Mouse (Mus musculus) liver, embryonic 13.5 days (tissue): ENCODE results near the gene B230217C12Rik. TPM values are rescaled to one million over a fixed set of nuclear protein-coding genes. Genes with fewer than 3 reads are reported as not detected.

Experiments used
- ATAC-seq: fragments of 200-750 bp; cut with Nextera tagmentation; 2 replicates; pipeline ENCODE4 v1.8.0; 2017; ENCODE audit warnings: low read depth, mild to moderate bottlenecking, moderate number of reproducible peaks, moderate library complexity
- DNase-seq: peaks from one replicate; pipeline ENCODE4 v3.0.0; 2022
- H3K27ac ChIP-seq: fragments of 300-500 bp; sonication (generic); 2 replicates; pipeline ENCODE4 v1.5.1; 2015; ENCODE audit warnings: moderate library complexity, mild to moderate bottlenecking, inconsistent platforms
- H3K27me3 ChIP-seq: fragments of 300-500 bp; sonication (generic); 2 replicates; pipeline ENCODE4 v1.6.1; 2015; ENCODE audit warnings: mild to moderate bottlenecking, inconsistent platforms
- H3K36me3 ChIP-seq: fragments of 300-500 bp; sonication (generic); 2 replicates; pipeline ENCODE4 v1.6.1; 2015; ENCODE audit warnings: mild to moderate bottlenecking, inconsistent platforms
- H3K4me1 ChIP-seq: fragments of 300-500 bp; sonication (generic); replicated peaks from 2 replicates; pipeline ENCODE4 v1.6.1; 2015; ENCODE audit warnings: inconsistent platforms
- H3K4me2 ChIP-seq: fragments of 300-500 bp; sonication (generic); 2 replicates; pipeline ENCODE4 v1.6.1; 2015; ENCODE audit warnings: inconsistent platforms, mild to moderate bottlenecking, moderate library complexity
- H3K4me3 ChIP-seq: fragments of 300-500 bp; sonication (generic); replicated peaks from 2 replicates; pipeline ENCODE4 v1.5.1; 2015; ENCODE audit warnings: mild to moderate bottlenecking, inconsistent platforms
- H3K9ac ChIP-seq: fragments of 300-500 bp; sonication (generic); 2 replicates; pipeline ENCODE4 v1.6.1; 2015; ENCODE audit warnings: mild to moderate bottlenecking, inconsistent platforms
- H3K9me3 ChIP-seq: fragments of 300-500 bp; sonication (generic); replicated peaks from 2 replicates; pipeline ENCODE4 v1.6.1; 2016; ENCODE audit warnings: inconsistent platforms
- WGBS: fragments of 180-500 bp; shearing (Covaris S2); methylation state at CpG from one replicate; pipeline ENCODE4 v1.1.7; 2015; ENCODE audit not compliant: insufficient replicate concordance; 5-methylcytosine and 5-hydroxymethylcytosine counted together
- polyA plus RNA-seq: library from polyadenylated mRNA; unstranded; fragments of >200 nt; fragmentation: Nextera tagmentation; extraction: Ambion mirVana; gene quantifications from 2 replicates; pipeline ENCODE4 v1.2.1, GENCODE M21; 2015

Gene B230217C12Rik
- polyA plus RNA-seq, 1 experiment from 2014 or later: 0.85 TPM

DNA sequence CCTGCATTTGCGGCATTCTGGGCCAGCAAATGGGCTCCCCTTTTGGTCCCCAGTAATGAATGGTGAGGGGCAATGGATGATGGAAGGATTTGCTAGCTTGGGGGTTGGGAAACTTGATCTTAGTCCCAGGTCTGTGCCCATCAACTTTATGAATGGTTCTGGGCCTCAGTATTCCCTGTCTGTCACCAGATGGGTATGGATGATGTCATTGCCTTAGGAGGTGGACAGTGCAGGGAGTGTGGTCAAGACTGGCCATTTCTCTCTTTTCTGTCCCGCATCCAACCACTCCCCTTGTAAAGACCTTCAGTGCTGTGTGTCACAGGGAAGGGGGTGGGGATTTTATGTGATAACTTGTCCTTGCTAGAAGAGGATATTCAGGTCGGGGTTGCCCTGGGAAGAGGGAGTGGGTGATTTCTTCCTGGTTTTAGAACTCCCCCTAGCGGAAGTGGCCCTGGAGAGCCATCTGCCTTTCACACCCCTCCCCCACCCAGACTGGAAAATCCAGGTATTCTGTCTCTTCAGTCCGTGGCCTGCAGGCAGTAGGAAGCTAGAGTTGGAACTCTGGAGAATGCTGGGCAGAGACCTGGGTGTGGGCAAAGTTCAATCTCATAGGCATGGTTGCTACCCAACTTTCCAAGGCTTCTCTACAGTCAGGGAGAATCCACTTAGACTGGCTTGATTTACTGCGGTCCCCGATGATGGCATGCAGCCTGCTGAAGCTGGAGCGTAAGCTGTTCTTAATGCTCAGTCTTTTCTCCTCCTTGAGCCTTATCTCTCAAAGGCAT lies 39.0 kb upstream of the B230217C12Rik start:
- DNase-seq (no peak), ATAC-seq (no peak)
- Histone ChIP-seq H3K9ac (peak overlapping the region; percentile 81), H3K4me3 (peak overlapping the region; percentile 77), H3K27ac (peak overlapping the region; percentile 66), H3K4me2 (peak overlapping the region; percentile 96), H3K36me3 (no peaks in the 10 kb centered on the region), H3K9me3 (no peaks in the 10 kb centered on the region), H3K27me3 (0 out of 2 replicates have a peak, but pooled peaks cover 7% of the 10 kb centered on the region), H3K4me1 (peaks cover 86% of the 10 kb centered on the region)
- WGBS: 30% methylated on average over 8 of the region's 8 CpGs

DNA sequence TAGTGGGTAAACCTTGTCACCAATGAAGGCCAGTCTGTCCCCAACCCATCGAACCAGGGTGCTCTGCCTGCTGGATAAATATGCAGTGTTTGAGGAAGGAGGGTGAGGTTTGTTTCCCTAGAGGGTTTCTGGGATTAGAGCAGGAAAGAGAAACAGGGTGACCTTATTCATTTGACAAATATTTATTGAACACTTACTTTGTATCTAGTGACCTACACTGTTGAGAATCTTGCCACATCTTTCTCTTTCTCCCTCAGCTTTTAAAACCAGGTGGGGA lies 38.4 kb upstream of the B230217C12Rik start:
- Histone ChIP-seq H3K4me2 (peak overlapping the region; percentile 96), H3K9me3 (no peaks in the 10 kb centered on the region), H3K4me1 (peaks cover 88% of the 10 kb centered on the region), H3K36me3 (0 out of 2 replicates have a peak, but pooled peaks cover 4% of the 10 kb centered on the region), H3K4me3 (peak overlapping the region; percentile 77; the same call in 1 of the 2 replicates), H3K27ac (peak overlapping the region; percentile 66), H3K27me3 (0 out of 2 replicates have a peak, but pooled peaks cover 7% of the 10 kb centered on the region), H3K9ac (0 out of 2 replicates have a peak overlapping the region, but pooled peaks have one; percentile 29)
- 20% methylated on average over 1 of the region's 1 CpGs for WGBS
- no peak for DNase-seq
- no peak for ATAC-seq

DNA sequence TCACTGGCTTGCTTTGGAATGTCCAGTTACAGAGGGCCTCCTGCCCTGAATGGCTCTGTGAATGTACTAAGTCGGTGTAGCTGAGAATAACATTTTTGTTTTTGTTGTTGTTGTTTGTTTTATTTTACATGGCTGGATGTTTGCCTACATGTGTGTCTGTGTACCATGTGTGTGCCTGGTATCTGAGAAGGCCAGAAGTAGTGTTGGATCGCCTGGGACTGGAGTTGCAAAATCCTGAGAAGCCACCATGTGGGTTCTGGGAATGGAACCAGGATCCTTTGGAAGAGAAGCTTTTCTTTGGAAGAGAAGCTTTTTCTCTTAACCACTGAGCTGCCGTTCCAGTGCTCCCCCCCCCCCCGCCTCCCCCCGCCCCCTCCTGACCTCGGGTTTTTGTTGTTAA lies 38.1 kb upstream of the B230217C12Rik start:
- Histone ChIP-seq H3K27ac (peak overlapping the region; percentile 66), H3K9me3 (no peaks in the 10 kb centered on the region), H3K27me3 (0 out of 2 replicates have a peak, but pooled peaks cover 7% of the 10 kb centered on the region), H3K36me3 (0 out of 2 replicates have a peak, but pooled peaks cover 4% of the 10 kb centered on the region), H3K4me2 (0 out of 2 replicates have a peak overlapping the region, but pooled peaks have one; percentile 96), H3K4me1 (peaks cover 88% of the 10 kb centered on the region), H3K9ac (peak overlapping the region; percentile 29; the same call in 1 of the 2 replicates), H3K4me3 (no peak overlapping the region)
- WGBS: 60% methylated on average over 6 of the region's 6 CpGs
- ATAC-seq (no peak), DNase-seq (no peak)

DNA sequence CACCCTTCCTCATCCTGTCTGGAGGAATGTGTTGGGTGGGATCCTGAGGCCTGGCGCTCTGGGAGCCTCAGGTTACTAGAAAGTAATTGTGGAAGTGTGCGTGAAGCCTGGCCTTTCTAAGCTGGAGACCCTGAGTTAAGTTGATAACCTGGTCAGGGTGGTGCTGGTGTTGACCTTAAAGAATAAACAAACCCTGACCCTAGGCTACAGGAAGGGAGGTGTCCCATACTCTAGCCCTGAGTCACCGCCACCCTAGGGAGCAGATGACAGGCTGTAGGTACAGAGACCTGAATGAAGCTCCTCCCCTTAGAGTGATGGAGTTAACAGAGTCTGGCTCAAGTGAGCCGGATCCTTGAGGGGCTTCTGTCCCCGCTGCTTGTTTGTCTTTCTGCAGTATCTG lies 36.7 kb upstream of the B230217C12Rik start:
- 60% methylated on average over 5 of the region's 5 CpGs for WGBS
- Histone ChIP-seq H3K9me3 (no peaks in the 10 kb centered on the region), H3K4me2 (no peak overlapping the region), H3K4me1 (peaks cover 89% of the 10 kb centered on the region), H3K4me3 (no peak overlapping the region), H3K36me3 (0 out of 2 replicates have a peak, but pooled peaks cover 6% of the 10 kb centered on the region), H3K9ac (no peak overlapping the region), H3K27ac (no peak overlapping the region; the same call in 1 of the 2 replicates), H3K27me3 (no peaks in the 10 kb centered on the region)
- ATAC-seq (0 out of 2 replicates have a peak, but pooled peaks have one; percentile 20), DNase-seq (no peak)

DNA sequence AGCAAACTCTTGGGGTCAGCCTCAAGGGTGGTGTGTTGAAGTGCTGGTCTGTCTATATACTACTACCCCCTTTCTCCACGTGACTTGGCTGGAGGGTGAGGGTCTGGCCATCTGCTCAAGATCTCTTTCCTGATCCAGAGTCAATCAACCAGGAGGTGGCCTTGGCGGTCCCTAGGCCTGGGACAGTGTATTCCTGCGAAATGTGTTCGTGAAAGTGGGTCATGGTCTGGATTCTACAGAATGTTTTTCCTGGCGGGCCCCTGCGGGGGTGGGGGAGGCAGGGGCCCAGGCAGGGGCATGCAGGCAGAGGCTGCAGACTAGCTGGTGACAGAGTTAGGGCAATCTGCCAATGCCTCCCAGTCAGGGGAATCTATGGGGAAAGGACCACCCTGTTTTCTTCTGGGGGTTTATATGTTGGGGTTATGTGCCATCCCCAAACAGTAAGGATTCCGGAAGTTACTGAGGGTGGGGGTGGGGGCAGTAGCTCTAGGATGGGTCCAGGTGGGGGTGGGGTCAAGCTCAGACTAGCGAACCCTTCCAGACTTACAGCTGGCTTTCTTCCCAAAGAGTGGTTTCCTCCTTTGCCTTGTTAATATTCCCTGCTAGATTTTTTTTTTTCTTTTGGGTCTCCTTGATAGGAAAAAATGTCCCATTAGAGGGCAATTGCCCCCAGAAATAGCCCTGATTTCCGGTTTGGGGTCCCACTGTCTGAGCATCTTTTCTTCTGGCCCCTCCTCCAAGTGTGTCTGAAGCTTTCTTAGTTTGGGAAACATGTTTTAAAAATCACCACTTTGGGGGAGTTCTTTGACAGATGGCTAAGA lies 35.5 kb upstream of the B230217C12Rik start:
- H3K4me3 ChIP-seq: no peak overlapping the region
- no peaks in the 10 kb centered on the region for H3K9me3 ChIP-seq
- peak overlapping the region; percentile 70 for H3K27ac ChIP-seq
- 35% methylated on average over 9 of the region's 9 CpGs for WGBS
- peak overlapping the region; percentile 24 for H3K4me2 ChIP-seq
- H3K36me3 ChIP-seq: peaks cover 14% of the 10 kb centered on the region; the same call in 1 of the 2 replicates
- peaks cover 89% of the 10 kb centered on the region for H3K4me1 ChIP-seq
- no peaks in the 10 kb centered on the region for H3K27me3 ChIP-seq
- ATAC-seq (no peak), DNase-seq (no peak)
- H3K9ac ChIP-seq: 0 out of 2 replicates have a peak overlapping the region, but pooled peaks have one; percentile 19

DNA sequence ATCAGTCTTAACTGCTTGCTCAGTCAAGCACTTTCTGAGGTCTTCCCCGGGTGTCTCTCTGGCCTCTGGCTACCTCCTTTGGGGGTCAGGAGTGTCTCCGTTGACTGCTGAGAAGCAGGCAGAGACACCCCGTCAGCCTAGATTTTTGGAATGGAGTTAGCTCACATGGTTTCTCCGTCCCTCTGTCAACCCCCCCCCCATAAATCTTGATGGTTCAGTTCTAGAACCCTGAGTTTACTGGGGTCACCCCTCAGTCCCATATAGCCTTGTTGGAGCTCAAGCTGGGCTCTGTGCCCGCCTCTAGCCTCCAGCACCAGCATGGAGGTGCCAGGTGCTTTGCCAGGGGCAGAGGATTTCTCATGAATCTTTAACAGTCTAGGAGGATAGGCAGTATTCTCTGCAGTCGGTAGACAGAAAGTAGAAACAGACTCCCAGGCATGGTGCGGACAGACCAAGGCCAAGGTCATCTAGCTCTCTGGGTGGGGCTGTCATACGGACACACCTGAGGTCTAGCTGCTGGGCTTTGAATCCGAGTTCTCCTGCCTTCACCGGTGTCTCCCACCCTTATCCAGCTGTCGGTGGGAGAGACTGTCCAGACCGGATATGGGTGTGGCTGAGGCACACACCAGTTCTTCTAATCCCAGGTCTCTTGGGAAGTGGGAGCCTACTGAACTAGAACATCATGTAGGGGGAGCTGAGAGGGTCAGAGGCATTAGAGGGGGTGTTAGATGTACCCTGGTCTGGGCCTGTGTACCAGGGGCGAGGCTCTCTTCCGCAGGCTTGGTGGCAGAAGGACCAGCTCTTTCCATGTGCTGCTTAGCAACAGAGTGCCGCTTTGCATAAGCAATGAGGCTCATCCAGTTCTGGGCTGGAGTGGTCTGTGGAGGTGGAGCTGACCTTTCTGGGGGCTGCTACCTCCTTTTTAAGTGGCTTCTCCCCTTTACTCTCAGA lies 34.6 kb upstream of the B230217C12Rik start:
- H3K36me3 ChIP-seq: peaks cover 18% of the 10 kb centered on the region
- H3K4me1 ChIP-seq: peaks cover 88% of the 10 kb centered on the region
- ATAC-seq: no peak
- H3K4me2 ChIP-seq: peak overlapping the region; percentile 14; the same call in 1 of the 2 replicates
- H3K27me3 ChIP-seq: no peaks in the 10 kb centered on the region
- H3K9me3 ChIP-seq: no peaks in the 10 kb centered on the region
- H3K9ac ChIP-seq: no peak overlapping the region
- no peak overlapping the region for H3K4me3 ChIP-seq
- 57% methylated on average over 15 of the region's 15 CpGs for WGBS
- peak overlapping the region; percentile 70 for H3K27ac ChIP-seq
- DNase-seq: no peak

DNA sequence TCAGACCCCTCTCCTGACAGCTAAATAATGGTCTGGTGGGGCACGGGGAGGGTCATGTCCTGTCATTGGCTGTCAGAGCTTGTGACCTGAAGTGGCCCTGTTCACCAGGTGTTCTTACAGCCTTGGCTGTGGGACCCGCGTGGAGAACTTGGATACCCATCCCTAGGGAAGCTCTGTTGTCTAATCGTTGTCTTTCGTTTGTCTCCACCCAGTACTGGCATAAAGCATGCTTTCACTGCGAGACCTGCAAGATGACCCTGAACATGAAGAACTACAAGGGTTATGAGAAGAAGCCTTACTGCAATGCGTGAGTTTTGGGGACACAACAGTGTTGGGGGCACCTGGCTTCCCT lies 34.0 kb upstream of the B230217C12Rik start:
- ATAC-seq (no peak), DNase-seq (no peak)
- no peak overlapping the region for H3K27ac ChIP-seq
- H3K4me1 ChIP-seq: peaks cover 88% of the 10 kb centered on the region
- H3K9ac ChIP-seq: no peak overlapping the region
- 73% methylated on average over 7 of the region's 7 CpGs for WGBS
- no peaks in the 10 kb centered on the region for H3K27me3 ChIP-seq
- no peak overlapping the region for H3K4me2 ChIP-seq
- H3K9me3 ChIP-seq: no peaks in the 10 kb centered on the region
- H3K4me3 ChIP-seq: no peak overlapping the region
- peaks cover 18% of the 10 kb centered on the region for H3K36me3 ChIP-seq

DNA sequence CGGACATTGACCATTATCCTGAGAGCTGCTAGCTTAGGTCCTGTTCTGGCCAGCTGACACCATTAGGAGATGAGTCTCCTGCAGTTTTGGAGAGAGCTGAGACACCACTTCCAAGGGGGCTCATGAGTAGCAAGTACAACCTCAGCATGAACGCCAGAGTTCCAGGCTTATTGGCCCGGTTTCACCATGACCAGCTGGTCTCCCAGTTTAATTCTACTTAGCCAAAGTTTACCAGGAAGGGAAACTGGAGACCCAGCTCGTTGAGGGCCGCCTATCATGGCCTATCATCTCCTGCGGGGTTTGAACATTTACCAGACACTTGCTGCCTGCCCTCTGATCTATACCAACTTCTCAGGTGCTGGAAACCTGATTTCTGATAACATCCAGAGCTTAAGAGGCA lies 33.0 kb upstream of the B230217C12Rik start:
- Histone ChIP-seq H3K36me3 (peaks cover 21% of the 10 kb centered on the region), H3K4me3 (no peak overlapping the region), H3K9me3 (no peaks in the 10 kb centered on the region), H3K4me1 (peaks cover 86% of the 10 kb centered on the region), H3K4me2 (no peak overlapping the region), H3K27me3 (no peaks in the 10 kb centered on the region), H3K27ac (peak overlapping the region; percentile 52; the same call in 1 of the 2 replicates), H3K9ac (no peak overlapping the region)
- ATAC-seq (no peak), DNase-seq (no peak)
- WGBS: 39% methylated on average over 6 of the region's 6 CpGs

DNA sequence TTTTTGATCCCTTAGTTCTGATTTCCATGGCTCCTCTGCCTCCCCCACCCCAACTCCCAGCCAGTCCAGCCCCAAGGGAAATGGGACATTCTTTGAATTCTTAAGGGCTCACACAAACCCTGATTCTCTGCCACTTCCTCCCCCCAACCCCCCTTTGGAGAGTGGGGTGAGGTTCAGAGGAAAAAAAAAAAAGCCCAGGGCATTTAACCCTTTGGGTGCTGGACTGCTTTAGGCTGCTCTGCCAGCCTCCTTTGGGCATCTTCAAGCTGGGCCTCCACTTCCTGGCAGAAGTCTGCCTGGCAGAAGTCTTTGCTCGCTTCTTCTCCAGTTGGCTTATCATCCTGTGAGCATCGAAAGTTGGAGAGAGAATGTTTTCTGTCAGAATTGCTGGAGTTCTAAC lies 32.5 kb upstream of the B230217C12Rik start:
- Histone ChIP-seq H3K9me3 (no peaks in the 10 kb centered on the region), H3K27me3 (no peaks in the 10 kb centered on the region), H3K27ac (peak overlapping the region; percentile 29; the same call in 1 of the 2 replicates), H3K4me3 (no peak overlapping the region), H3K4me2 (no peak overlapping the region), H3K36me3 (peaks cover 22% of the 10 kb centered on the region), H3K4me1 (peaks cover 88% of the 10 kb centered on the region), H3K9ac (no peak overlapping the region)
- ATAC-seq: no peak
- no peak for DNase-seq
- WGBS: 40% methylated on average over 2 of the region's 2 CpGs

DNA sequence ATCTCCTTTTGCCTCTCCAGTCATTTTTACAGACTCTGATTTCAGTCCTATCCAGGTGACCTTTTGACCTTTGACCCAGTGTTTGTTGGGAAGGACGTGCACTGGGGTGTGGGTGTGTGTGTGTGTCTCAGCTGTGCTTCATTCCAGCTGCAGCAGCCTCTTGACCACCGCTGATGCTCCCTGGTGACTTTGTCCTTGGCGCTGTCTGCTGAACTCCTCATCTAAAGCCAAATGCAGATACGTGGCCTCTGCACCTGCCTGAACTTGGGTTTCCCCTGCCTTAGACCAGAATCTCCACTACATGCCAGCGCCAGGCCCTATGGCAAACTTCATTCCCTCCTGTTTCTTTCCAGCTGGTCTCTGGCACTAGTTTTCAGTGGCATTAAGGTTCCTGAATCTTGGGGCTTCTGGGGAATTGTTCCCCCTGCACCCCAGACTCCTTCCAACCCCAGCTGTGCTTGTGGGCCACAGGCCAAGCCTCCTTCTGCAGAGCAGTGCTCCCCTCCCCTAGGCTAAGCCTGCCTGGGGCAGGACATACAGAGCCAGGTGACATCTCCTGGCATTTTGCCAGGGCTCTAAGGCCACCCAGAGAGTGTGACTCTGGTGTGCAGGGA lies 31.9 kb upstream of the B230217C12Rik start:
- Histone ChIP-seq H3K36me3 (peaks cover 23% of the 10 kb centered on the region), H3K4me3 (no peak overlapping the region), H3K9ac (no peak overlapping the region), H3K27me3 (no peaks in the 10 kb centered on the region), H3K4me1 (peaks cover 92% of the 10 kb centered on the region), H3K4me2 (no peak overlapping the region), H3K9me3 (no peaks in the 10 kb centered on the region), H3K27ac (peak overlapping the region; percentile 29; the same call in 1 of the 2 replicates)
- 66% methylated on average over 5 of the region's 5 CpGs for WGBS
- DNase-seq (no peak), ATAC-seq (no peak)
